Mouse (Mus musculus) stomach, postnatal 0 days (tissue): ENCODE results near the gene Scn1b. TPM values are rescaled to one million over a fixed set of nuclear protein-coding genes. Genes with fewer than 3 reads are reported as not detected.

Experiments used
- ATAC-seq: fragments of 200-750 bp; cut with Nextera tagmentation; 2 replicates; pipeline ENCODE4 v1.8.0; 2017; ENCODE audit not compliant: low FRiP score, low TSS enrichment
- DNase-seq: peaks from one replicate; pipeline ENCODE4 v3.0.0-alpha.2; 2016; ENCODE audit warnings: low spot score
- H3K27ac ChIP-seq: fragments of 300-500 bp; sonication (generic); replicated peaks from 2 replicates; pipeline ENCODE4 v1.5.1; 2014; ENCODE audit warnings: mild to moderate bottlenecking, control low read depth
- H3K27me3 ChIP-seq: fragments of 300-500 bp; sonication (generic); 2 replicates; pipeline ENCODE4 v1.6.1; 2014; ENCODE audit warnings: low read length; ENCODE audit not compliant: control insufficient read depth, insufficient read depth
- H3K36me3 ChIP-seq: fragments of 300-500 bp; sonication (generic); 2 replicates; pipeline ENCODE4 v1.6.1; 2014; ENCODE audit warnings: low read length, mixed read lengths; ENCODE audit not compliant: control insufficient read depth, insufficient read depth
- H3K4me1 ChIP-seq: fragments of 300-500 bp; sonication (generic); replicated peaks from 2 replicates; pipeline ENCODE4 v1.6.1; 2014; ENCODE audit warnings: antibody characterized with exemption; ENCODE audit not compliant: control insufficient read depth, insufficient read depth
- H3K4me2 ChIP-seq: fragments of 300-500 bp; sonication (generic); replicated peaks from 2 replicates; pipeline ENCODE4 v1.6.1; 2014; ENCODE audit warnings: low read depth, mild to moderate bottlenecking, control low read depth, moderate library complexity
- H3K4me3 ChIP-seq: fragments of 300-500 bp; sonication (generic); 2 replicates; pipeline ENCODE4 v1.5.1; 2014; ENCODE audit warnings: low read depth, low read length, control low read depth
- H3K9ac ChIP-seq: fragments of 300-500 bp; sonication (generic); 2 replicates; pipeline ENCODE4 v1.6.1; 2014; ENCODE audit warnings: mild to moderate bottlenecking, low read length, control low read depth, mixed read lengths
- H3K9me3 ChIP-seq: fragments of 300-500 bp; sonication (generic); 2 replicates; pipeline ENCODE4 v1.6.1; 2016; ENCODE audit warnings: low read length; ENCODE audit not compliant: control insufficient read depth
- CTCF ChIP-seq: IDR thresholded peaks from 2 replicates; pipeline ENCODE4 v1.5.1; 2016; ENCODE audit warnings: antibody characterized with exemption, low read depth, mild to moderate bottlenecking, moderate library complexity
- EP300 ChIP-seq: optimal IDR thresholded peaks from 2 replicates; pipeline ENCODE3; 2016; ENCODE audit warnings: antibody characterized with exemption
- WGBS: fragments of 180-500 bp; shearing (Covaris S2); extraction: QIAGEN DNeasy Blood & Tissue Kit; methylation state at CpG from one replicate; pipeline ENCODE4 v1.1.7; 2014; 5-methylcytosine and 5-hydroxymethylcytosine counted together
- polyA plus RNA-seq: library from polyadenylated mRNA; unstranded; fragments of >200 nt; fragmentation: Nextera tagmentation; extraction: Ambion mirVana; gene quantifications from 2 replicates; pipeline ENCODE4 v1.2.1, GENCODE M21; 2015

Gene Scn1b
- polyA plus RNA-seq, 1 experiment from 2014 or later: 2.5 TPM

DNA sequence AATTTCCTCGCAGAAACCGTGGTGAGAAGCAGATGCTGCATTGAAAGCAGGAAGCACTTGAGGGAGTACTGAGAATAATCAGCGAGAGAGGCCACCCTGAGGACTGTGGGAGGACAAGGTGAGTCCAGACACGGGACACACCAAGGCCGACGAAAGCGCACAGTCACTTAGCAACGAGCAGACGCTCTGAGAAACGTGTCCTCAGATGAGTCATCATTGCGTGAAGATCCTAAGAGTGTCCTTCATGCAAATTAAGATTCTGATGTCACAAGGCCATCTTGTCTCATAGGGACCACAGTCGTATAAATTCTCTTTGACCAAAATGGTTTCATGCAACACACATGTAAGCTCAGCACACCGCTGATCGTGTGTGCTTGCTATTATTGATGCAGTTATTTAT, 26.0 kb downstream of the Scn1b start:
- Histone ChIP-seq H3K4me2 (no peak overlapping the region), H3K4me1 (no peaks in the 10 kb centered on the region), H3K27me3 (no peaks in the 10 kb centered on the region), H3K9me3 (no peaks in the 10 kb centered on the region), H3K4me3 (no peak overlapping the region), H3K9ac (no peak overlapping the region), H3K27ac (no peak overlapping the region), H3K36me3 (no peaks in the 10 kb centered on the region)
- ATAC-seq: no peak
- 70% methylated on average over 14 of the region's 14 CpGs for WGBS
- TF ChIP-seq CTCF: no peak
- no peak for TF ChIP-seq EP300
- DNase-seq: no peak

DNA sequence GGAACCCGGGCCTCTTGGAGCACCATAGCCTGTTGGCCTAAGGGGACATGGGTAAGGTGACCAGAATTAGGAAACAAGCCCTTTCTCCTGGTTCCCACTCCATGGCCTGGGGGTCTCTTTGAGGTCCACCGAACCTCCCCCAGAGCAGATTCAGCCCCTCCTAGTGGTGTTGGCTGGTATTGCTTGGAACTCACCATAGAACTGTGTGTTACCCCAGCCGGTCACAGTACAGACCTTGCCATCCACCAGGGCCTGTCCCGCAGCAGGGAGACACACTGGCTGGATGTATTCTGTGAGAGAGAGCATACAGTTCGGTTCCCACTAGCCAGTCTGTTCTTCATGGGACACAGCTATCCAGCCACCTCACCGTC, 27.2 kb downstream of the Scn1b start:
- no peaks in the 10 kb centered on the region for H3K4me1 ChIP-seq
- no peak overlapping the region for H3K9ac ChIP-seq
- no peak for DNase-seq
- H3K27ac ChIP-seq: no peak overlapping the region
- no peak overlapping the region for H3K4me3 ChIP-seq
- H3K36me3 ChIP-seq: no peaks in the 10 kb centered on the region
- 93% methylated on average over 6 of the region's 6 CpGs for WGBS
- H3K4me2 ChIP-seq: no peak overlapping the region
- ATAC-seq: no peak
- H3K9me3 ChIP-seq: no peaks in the 10 kb centered on the region
- peak; percentile 37 for TF ChIP-seq CTCF
- no peak for TF ChIP-seq EP300
- H3K27me3 ChIP-seq: no peaks in the 10 kb centered on the region

DNA sequence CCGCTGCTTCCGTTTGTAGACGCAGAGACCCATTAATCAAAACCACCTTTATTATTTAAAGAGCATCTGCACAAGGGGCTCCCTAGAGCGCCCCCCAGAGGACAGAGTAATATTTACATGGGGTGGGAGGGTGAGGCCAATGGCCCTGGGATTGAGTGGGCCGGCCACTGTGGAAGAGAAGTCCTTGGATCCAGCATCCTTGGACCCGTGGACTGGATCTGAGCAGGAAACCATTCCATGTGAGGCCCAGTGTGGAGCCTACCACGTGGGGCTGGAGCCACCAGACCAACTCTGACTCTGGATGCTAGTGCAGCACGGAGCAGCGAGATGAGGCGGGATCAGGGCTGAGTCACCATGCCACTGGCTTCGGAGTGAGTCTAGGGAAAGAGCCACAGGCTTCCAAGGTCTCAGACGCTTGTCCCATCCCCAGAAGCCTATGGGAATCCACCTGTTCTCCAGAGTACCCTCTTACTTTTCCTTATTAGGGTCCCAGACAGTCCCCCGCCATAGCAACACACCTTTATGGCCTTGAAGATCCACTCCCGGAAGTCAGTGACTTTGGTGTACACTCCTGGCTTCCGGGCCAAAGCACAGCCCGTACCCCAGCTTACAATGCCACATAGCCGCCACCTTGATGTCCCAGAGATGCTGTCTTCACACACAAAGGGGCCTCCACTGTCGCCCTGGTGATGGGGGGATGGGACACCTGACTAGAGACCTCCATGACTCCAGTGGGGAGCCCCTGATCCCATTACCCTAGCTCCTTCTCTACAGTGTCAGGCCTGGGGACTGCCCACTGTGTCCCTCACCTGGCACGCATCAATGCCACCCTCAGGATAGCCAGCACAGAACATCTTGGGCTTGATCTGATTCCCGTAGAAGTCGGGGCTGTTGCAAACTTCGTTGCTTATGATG, 27.8 kb downstream of the Scn1b start:
- DNase-seq (peak; percentile 33), ATAC-seq (no peak)
- H3K36me3 ChIP-seq: no peaks in the 10 kb centered on the region
- WGBS: 69% methylated on average over 21 of the region's 22 CpGs
- no peak overlapping the region for H3K27ac ChIP-seq
- no peaks in the 10 kb centered on the region for H3K27me3 ChIP-seq
- H3K9me3 ChIP-seq: no peaks in the 10 kb centered on the region
- no peaks in the 10 kb centered on the region for H3K4me1 ChIP-seq
- no peak for TF ChIP-seq EP300
- TF ChIP-seq CTCF: peak; percentile 52
- no peak overlapping the region for H3K4me2 ChIP-seq
- no peak overlapping the region for H3K9ac ChIP-seq
- H3K4me3 ChIP-seq: no peak overlapping the region

DNA sequence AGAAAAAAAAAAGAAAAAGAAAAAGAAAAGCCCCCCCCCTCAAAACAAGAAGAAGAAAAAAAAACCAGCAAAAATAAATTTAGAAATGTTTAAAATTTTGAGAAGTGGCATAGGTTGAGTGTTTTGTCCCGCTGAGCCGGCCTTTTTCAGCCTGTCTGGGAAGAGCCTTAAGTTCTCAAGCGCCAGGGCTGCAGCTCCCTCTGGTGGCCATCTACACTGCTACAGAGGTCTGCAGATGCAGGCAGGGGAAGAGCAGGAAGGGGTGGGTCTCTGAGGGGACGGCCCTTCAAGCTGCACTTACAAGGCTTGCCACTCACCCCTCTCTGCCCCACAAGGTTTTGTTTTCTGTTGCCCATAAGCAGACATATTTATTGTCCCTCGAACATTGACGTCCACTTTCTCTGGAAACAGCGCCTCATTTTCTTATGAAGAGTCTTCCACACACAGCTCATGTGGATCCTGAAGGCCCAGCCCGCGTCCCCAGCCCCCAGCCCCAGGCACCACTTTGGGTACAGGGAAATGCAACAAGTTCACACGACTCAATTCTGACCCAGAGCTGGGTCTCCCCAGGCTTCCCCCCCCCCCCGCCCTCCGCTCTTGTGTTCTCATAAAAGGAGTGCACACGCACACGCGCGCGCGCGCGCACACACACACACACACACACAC, 29.1 kb downstream of the Scn1b start:
- DNase-seq (peak; percentile 91), ATAC-seq (peak; percentile 89)
- no peak for TF ChIP-seq EP300
- TF ChIP-seq CTCF: peak; percentile 98
- H3K36me3 ChIP-seq: no peaks in the 10 kb centered on the region
- peak overlapping the region; percentile 41 for H3K4me2 ChIP-seq
- no peak overlapping the region for H3K4me3 ChIP-seq
- 0 out of 2 replicates have a peak overlapping the region, but pooled peaks have one; percentile 18 for H3K9ac ChIP-seq
- H3K4me1 ChIP-seq: no peaks in the 10 kb centered on the region
- no peaks in the 10 kb centered on the region for H3K9me3 ChIP-seq
- WGBS: 48% methylated on average over 20 of the region's 20 CpGs
- H3K27me3 ChIP-seq: no peaks in the 10 kb centered on the region
- no peak overlapping the region for H3K27ac ChIP-seq

DNA sequence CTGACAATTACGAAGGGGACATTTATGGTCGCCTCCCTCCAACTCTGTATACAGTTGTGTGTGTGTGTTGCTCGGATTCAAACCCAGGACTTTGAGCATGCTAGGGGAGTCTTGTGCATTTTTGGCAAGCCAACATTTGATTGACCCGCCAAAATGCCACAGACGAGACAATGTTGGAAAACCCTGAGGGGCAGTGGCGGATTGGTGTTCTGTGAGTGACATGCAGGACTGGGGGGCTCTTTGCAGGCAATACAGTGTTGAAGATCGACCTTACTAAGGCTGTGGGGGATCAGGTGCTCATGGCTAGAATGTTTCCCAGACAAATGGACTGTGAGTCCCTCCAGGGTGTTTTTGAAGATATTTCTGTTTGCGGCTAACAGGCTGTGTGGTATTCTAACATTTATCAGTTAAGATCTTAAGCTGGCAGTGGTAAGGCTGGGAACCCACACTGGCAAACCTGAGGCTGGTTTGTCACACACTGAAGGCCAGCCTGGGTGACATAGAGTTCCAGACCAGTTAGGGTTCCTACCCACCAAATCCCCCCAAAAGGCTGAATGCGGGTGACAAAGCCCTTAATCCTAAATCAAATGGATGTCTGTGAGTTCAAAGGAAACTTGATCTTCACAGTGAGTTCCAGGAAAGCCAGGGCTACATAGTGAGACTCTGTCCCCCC, 29.8 kb downstream of the Scn1b start:
- Histone ChIP-seq H3K4me2 (no peak overlapping the region), H3K27ac (no peak overlapping the region; the same call in 1 of the 2 replicates), H3K4me1 (no peaks in the 10 kb centered on the region), H3K4me3 (no peak overlapping the region), H3K36me3 (no peaks in the 10 kb centered on the region), H3K9me3 (no peaks in the 10 kb centered on the region), H3K9ac (no peak overlapping the region), H3K27me3 (no peaks in the 10 kb centered on the region)
- no peak for ATAC-seq
- TF ChIP-seq EP300 (no peak), CTCF (no peak)
- no peak for DNase-seq
- 75% methylated on average over 9 of the region's 9 CpGs for WGBS
